Mouse (Mus musculus): ENCODE measurements around the gene Etfa.

Etfa gene

DNA sequence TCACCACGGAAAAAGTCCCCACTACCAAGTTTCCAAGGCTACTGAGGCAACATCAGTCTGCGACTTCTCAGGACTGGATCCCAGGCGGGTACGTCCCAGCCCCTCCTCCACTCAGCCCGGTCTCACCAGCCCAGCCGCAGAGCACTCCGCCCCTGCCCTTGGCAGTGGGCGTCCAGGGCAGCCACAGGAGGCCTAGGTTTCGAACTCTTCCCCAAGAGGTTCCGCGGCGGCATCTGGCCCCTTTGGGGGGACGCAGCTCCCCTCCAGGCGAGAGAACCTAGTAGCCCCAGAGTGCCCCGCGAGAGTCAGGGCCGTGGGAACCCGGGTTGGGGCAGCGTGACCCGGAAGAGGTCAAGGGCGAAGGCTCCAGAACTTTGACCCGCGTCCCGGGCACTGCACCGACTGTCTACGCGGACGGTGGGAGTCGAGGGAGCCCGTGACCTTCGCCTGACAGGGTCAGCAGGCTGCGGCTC is 486 bp downstream of the Etfa start:
- no peak for DNase-seq (ENCODE audit: low read depth, low spot score)

DNA sequence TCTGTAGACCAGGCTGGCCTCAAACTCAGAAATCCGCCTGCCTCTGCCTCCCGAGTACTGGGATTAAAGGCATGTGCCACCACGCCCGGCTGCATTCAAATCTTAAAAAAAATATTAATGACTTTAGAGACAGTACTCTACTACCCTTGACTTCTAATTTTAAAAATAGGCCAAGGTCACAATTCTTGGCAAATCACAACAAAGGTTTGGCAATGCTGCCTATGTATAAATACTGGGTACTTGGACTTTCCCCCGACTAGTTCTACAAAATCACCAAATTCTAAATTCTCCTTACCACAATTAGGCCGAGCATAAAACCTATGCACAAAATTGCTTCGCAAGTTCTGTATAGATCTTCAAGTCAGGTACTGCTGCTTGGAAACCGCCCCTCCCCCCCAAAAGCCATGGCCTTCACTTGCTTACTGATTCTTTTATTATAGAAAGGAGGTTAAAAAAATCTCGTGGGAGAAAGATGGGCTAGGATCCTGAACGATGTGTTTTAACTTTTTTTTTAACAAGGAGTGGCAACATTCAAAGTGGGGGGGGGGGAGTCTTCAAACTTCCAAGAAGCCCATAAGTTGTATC is 1.3 kb downstream of the Etfa start:
- DNase-seq (ENCODE audit: low read depth, low spot score) = no peak

DNA sequence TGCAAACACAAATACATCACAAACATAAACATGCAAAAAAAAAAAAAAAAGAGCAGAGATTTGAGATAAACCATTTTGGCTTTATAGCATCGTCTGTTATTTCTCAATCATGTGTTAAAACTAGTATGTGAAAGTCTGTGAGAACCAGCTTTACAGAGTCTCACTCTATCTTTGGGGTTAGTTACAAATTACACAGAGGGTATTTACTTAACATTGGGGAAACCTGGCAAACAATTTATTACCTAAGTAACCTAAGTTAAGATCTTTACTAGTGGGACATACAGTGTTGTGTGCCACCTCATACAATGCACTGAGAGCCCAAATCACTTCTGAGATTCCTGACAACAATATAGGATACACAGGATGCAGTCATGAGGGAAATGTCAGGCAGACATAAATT is 2.3 kb downstream of the Etfa start:
- no peak for DNase-seq (ENCODE audit: low read depth, low spot score)

DNA sequence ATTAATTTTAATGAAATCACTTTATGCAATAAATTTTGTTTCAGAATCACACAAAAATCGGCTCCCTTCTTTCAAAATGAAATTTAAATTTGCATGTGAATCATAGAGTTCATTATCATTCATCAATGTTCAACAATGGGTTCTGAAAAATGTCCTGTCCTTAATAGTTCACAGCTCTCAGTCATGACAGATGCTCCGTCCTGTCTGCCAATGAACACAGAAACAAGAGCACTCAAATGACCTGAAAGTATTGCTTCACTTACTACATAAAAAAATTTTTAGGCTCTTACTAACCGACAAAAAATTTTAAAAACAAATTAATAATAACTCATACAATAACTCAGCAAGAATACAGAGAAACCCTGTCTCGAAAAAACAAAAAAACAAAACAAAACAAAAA is 3.3 kb downstream of the Etfa start:
- DNase-seq (ENCODE audit: low read depth, low spot score) = no peak

DNA sequence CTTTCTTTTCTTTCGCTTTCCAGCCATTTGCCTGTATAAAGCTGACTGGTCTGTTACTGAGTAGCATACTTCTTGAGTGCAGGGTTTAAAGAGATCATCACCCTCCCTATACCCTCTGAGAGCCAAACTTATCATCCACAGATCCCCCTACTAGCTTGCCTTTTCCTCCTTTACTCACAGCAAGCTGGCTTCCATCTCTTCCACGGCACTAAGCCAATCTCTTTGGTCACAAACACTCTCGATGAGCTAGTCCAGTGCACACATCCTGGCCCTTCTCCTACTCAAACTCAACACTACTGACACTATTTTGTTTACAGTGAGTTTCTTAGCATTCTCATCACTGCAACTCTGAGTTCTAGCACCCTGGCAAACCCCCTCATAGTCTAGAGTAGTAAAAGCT is 4.1 kb downstream of the Etfa start:
- DNase-seq (ENCODE audit: low read depth, low spot score) = no peak

DNA sequence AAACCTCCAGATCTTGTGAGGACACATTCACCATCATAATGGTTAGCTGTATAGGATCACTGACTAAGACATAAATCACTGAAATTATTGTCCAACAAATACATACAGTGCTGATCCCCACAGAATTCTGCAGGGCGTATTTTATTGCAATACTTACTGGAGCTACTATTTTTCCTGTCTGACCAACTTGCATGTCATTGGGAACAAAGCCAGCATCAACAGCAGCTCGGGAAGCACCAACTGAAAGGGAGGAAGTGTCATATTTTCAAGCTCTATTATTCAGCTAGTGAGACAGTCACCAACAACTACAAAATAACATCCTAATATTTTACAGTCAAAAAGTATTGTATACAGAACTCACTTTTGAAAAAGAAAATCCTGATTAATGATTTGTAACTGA is 29.9 kb downstream of the Etfa start:
- no peak for DNase-seq (ENCODE audit: low read depth, low spot score)

DNA sequence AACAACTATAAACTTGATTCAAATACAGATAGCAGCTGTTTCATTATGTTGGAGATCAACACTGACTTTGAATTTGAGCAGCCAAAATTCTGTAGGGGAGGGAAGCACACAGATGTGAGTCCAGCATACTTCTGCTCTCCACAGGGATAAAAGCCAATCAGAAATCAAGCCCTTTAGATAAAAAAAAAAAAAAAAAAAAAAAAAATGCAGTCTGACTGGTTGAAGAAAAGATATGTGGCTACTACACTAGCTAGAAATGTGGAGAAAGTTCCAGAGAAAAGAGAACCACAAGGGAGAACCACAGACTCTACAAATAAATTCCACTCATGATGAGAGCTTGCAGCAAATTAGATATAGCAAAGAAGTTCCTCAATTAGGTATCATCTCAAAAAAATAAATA is 33.3 kb downstream of the Etfa start:
- no peak for DNase-seq (ENCODE audit: low read depth, low spot score)

DNA sequence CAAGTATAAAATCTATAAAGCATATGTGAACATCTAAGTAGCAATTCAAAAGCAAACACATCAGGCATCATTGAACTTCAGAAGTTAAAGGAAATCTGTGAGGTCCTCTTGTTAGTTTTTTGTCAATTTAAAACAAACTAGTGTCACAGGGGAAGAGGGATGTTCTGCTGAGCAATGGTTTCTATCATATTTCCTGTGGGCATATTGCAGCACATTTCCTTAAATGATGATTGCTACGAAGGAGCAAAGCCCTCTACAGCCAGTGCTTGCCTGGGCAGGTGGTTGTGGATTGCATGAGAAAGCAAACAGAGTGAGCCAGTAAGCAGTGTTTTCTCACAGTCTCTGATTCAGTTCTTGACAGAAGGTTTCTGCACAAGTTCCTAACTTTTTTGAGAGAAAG is 36.0 kb downstream of the Etfa start:
- DNase-seq (ENCODE audit: low read depth, low spot score) = no peak

DNA sequence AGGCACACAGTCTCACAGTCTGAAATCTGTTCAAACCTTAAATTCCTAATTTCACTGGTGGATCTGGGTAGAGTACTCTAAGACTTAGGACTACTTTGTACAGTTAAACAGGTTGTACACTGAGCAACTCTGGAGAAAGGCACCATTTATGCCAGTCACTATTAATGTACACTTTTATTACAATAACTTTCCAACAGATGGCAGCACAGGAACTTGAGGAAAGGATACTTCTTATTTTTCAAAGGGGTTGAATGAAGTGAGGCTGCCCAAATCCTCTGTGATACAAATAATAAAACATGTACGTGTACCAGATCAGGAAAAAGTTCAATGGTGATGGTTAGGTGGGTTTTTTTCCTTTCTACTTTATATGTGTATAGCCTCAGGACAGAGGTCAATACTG is 43.6 kb downstream of the Etfa start:
- no peak for DNase-seq (ENCODE audit: low read depth, low spot score)

DNA sequence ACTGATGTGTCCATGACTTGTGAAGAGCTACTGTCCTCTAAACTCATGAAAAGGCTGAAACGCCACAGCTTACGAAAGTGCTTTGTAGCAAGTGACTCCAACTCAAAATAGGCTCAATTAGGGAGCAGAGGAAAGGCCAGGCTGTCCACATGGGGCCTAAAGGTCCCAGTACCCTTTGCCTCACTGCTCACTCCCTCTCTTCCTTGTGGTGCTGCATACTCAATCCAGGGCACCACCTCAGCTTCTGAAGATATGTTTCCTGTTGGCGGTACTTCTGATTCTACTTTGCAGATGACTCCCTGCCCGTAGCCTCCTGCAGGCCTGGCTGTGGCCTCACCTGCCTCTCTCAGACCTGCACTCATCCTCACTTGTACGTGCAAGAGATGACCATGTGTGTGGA is 58.7 kb downstream of the Etfa start:
- no peak for DNase-seq (ENCODE audit: low read depth, low spot score)

DNA sequence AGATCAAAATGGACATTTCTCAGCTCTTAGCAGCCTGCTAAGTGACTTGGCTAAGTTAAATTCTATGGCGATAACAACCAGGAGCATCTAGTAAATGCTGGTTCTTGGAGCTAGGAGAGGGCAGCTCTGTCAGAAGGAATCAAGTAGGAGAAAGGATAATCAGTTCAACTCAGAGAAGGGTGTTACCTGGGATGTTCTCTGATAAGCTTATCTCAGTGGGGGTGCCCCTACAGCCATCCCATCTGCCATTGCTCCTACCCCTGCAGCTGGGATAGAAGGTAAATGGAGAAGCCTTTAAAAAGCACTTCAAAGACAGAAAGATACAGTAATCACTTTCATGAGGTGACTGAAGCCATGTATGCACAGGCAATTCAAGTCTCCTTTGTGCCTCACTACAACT is 59.1 kb downstream of the Etfa start:
- no peak for DNase-seq (ENCODE audit: low read depth, low spot score)

DNA sequence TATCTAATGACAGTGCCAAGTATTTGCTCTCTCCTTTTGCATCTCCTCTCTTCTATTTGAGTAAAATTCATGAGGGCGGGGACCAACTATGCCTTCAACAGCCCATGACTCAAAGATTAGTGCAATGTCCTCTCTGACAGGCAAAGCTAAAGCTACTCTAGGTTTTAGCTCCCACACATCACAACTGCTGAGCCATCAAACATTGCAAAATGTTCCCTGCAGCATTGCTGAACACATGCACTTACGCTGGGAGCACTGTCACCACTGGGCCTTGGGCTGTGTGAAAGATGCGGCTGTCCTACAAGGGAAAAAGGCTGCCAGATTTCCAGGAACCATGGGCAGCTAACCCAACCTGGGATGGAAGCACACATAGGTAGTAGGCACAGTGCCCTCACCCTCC is 60.6 kb downstream of the Etfa start:
- no peak for DNase-seq (ENCODE audit: low read depth, low spot score)

DNA sequence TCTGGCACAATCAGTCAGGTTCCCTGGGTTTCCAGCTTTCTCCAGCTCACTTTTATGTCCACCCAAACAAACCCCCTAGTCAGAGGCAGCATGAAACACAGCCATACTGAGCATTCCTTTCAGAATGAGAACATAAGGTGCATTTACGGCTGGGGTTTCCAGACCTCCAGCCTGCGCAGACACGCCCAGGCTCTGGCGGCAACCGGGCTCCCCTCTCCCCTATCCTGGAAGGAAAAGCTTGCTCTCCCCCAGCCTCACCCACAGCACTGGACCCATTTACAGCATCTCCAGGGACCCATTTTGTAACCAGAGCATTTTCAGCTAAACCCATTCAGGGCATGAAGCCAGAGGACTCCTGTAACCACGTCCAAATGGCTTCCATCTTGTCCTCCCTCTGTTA is 62.0 kb downstream of the Etfa start:
- no peak for DNase-seq (ENCODE audit: low read depth, low spot score)

DNA sequence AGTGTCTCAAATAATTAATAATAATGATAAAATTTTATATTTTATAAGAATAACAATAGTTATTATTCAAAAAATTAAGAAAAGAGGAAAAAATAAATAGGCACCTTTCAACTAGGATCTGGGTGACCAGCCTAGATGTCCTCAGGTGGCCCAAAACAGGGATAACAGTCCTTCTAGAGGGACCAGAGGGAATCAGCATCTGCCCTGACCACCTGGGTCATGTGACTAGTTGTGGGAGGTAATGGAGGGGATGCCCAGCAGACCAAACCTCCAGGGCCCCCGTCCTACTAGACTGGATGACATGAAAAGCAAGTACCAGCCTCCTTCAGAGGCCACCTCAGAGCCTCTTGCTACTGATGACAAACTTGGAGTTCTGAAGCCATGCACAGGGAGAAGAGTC is 62.9 kb downstream of the Etfa start:
- DNase-seq (ENCODE audit: low read depth, low spot score) = no peak

DNA sequence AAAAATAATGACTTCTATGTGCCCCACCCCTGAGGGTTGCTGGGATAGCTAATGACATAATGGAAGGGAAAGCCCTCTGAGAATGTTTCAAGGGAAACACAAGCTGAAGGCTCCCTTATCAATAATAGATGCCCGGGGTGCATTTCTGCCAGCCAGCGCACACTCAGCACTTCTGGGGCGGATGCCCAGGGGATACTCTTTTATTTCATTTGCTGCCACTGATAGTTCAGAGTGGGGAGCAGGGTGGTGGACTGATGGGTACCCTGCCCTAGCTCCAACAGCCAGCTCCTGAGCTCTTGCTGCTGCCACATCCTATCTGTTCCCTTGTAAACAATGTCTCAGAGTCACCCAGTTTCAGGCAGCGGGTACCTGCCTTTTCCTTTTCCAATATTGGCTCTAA is 64.5 kb downstream of the Etfa start:
- DNase-seq (ENCODE audit: low read depth, low spot score) = no peak

DNA sequence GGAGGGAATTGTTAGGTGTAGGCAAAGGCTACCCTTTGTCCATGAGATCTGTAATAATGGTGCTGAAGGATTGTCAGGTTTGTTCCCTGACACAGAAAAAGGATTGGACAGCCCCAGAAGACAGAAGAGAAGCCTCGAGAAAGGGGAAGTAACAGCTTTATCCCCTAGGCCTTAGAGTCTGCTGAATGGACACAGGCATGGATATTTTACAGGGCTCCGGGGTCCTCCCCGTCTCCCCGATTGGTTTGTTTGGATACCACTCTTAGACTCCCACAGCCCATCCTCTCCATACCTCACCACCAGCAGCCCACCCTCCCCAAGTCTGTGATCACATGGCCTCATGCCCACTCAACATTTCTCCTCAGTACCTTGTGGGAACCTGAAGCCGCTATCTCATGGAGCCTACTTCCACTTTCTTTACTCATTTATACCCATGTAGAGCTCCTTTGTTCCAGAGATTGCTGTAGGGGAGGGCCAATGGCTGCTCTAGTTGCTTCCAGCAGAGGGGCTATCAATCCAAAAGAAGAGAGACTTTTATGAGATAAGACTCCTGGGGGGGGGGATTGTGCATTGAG is 72.8 kb downstream of the Etfa start:
- no peak for DNase-seq (ENCODE audit: low read depth, low spot score)

DNA sequence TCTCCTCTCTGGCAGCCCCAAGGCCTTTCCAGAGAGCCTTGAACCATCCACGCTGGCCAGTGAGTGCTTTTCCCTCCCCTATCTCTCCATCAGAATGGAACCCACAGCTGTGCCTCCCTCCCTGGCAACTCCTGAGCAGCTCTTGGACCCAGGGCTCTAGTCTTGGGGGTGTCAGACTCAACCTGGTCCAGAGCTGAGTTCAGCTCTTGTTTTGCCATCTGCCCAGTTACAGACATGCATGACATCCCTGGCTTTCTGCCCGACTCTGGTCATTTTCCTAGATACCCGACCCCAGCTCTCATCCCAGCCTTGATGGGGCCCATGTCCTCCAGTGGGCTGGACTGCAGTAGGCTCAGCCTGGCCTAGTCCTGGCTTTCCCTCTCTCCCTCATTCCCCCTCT is 73.6 kb downstream of the Etfa start:
- no peak for DNase-seq (ENCODE audit: low read depth, low spot score)

DNA sequence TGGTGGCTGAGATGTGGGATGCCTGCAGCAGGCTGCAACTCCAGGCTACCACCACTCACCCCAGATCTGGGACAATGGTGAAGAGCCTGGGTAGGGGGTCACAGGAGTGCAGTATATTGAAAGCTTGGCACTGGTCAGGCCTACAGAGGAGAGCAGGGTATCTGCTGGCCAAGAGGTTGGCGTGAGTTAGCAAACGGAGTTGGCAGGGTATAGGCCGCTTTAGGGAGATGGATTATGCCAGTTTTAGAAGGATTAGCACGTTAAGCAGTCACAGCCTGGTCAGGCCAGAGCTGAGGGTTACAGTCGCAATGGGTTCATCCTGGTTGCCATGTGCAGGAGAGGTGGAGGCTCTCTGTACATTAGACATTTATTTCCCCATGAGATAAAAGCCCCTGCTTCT is 78.2 kb downstream of the Etfa start:
- no peak for DNase-seq (ENCODE audit: low read depth, low spot score)

DNA sequence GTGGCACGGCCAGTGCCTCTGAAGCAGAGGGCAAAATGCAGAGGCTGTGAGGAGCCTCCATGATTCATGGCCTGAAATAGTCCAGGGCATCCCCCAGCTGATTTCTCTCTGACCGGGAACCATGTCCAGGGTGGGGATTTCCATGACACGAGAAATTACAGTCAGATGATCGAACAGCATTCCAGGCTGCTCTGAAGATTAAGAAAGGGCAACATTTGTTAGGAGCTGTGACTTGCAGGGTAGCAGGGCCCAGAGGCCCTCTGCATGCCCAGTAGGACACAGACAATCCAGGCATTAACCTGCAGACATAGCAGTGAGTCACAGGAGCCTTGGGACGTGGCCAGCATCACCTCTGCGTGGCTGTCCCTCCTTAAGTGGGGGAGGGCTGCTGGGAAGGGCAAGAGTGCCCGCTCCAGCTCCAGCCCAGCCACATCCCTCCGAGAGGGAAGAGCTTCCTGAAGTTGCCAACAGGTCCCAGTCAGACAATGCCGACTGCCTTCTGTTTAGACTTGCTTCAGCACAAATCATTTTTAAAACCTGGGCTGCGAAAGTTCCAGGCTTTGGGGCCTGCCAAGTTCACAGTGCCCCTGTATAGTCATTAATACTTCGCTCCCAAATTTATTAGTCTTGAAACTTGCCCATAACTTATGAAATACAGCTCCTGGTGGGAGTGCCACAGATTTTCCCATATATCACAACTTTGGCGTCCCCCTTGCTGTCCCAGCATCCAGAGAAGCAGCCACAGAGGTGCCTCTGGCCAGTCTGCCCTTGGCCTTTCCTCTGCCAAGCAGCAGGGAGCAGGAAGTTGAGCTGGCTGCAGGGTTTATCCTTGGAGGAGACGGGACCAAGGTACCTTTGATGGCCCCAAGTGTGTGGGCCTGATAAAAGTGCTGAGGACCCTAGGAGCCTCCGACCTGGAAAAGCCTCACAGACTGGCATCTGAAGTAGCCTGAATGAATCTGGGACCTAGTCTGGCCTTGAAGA is 79.4 kb downstream of the Etfa start:
- no peak for DNase-seq (ENCODE audit: low read depth, low spot score)

DNA sequence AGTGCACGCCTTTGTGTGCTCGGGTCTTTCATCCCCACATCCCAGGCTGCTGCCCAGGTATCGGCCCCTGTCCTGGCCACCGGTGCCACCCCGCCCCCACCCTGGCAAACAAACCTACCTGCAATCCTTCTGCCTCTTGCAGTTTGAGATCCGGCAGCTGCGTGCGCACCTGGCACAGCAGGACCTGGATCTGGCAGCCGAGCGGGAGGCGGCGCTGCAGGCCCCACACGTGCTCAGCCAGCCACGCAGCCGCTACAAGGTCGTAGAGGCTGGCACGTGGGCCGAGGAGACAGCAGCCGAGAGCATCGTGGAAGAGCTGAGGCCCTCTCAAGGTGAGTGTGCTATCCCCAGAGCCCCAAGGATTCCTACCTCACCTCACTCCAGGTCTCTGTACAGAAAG is 81.9 kb downstream of the Etfa start:
- no peak for DNase-seq (ENCODE audit: low read depth, low spot score)

DNA sequence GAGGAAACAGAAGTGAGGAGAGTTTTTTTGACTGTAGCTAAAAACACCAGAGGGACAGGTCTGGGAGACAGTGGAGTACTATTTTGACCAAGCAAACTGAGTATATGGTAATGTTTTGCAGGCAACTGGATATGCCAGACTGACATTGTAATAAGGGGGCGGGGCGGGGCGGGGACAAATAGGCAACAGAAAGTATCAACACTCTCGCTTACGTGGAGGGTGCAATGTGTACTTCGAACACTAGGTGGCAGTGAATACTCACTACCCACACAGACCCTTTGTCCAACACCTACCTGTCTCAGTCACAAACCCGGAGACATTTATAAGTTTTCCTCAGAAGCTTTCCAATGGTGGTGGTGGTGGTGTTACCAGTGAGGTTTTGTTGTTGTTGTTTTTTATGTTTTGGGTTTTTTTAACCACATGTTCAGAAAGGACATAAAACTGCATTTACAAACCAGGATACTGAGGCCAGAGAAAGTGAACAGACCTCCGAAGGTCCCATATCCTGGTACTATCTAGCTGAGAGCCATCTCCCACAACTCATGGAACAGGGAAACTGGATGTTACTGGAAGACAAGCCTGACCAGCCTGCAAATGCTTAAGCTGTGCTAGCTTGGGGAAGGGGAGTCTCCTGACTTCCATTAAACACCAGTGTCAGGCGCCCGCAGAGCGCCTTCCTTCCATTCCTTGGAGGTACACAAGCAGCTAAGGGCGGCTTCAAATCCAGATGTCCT is 82.6 kb downstream of the Etfa start:
- peak; percentile 50 for DNase-seq (ENCODE audit: low read depth, low spot score)

DNA sequence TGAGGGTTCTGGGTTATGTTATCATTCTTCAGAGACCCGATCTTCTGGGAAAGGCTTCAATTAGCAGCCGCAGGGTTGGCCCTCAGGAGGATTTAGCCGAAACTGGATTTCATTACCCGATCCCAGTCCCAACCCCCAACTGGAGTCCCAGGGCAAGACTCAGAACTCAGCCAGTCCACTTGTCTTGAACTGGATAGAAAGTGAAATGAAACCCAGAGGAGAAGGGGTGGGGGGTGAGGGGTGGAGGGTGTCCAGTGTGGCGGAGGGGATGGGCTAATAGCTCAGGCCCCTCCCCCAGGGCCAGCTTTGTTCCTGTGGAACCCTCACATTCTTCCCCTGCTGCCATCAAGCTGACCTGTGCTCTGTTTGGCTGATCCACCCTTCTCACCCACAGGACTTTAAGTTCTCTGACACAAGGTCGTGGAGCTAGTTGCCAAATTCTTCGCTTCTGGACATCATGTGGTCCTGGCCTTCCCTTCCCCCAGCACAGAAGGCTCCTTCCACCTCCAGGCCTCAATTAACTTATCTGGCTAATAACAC is 86.7 kb downstream of the Etfa start:
- no peak for DNase-seq (ENCODE audit: low read depth, low spot score)
